Mouse (Mus musculus) midbrain, postnatal 0 days (tissue): ENCODE data around the gene Ubiad1. TPM values are rescaled to one million over a fixed set of nuclear protein-coding genes. Genes with fewer than 3 reads are reported as not detected.

Experiments
- ATAC-seq: fragments of 200-750 bp; cut with Nextera tagmentation; 2 replicates; pipeline ENCODE4 v1.8.0; 2017; ENCODE audit warnings: moderate number of reproducible peaks, mild to moderate bottlenecking, moderate TSS enrichment, moderate library complexity; ENCODE audit not compliant: low FRiP score
- DNase-seq: peaks from one replicate; pipeline ENCODE4 v3.0.0-alpha.2; 2015; ENCODE audit warnings: low spot score
- H3K27ac ChIP-seq: fragments of 300-500 bp; sonication (generic); 2 replicates; pipeline ENCODE4 v1.5.1; 2014; ENCODE audit warnings: low read depth, mild to moderate bottlenecking, low read length, mixed read lengths
- H3K27me3 ChIP-seq: fragments of 300-500 bp; sonication (generic); 2 replicates; pipeline ENCODE4 v1.6.1; 2014; ENCODE audit warnings: low read length, control low read depth, mixed read lengths; ENCODE audit not compliant: insufficient read depth
- H3K36me3 ChIP-seq: fragments of 300-500 bp; sonication (generic); 2 replicates; pipeline ENCODE4 v1.6.1; 2014; ENCODE audit warnings: low read length, control low read depth, mixed read lengths; ENCODE audit not compliant: insufficient read depth
- H3K4me1 ChIP-seq: fragments of 300-500 bp; sonication (generic); 2 replicates; pipeline ENCODE4 v1.6.1; 2014; ENCODE audit warnings: mild to moderate bottlenecking, control low read depth, antibody characterized with exemption, low read length, mixed read lengths; ENCODE audit not compliant: insufficient read depth
- H3K4me2 ChIP-seq: fragments of 300-500 bp; sonication (generic); 2 replicates; pipeline ENCODE4 v1.6.1; 2014; ENCODE audit warnings: low read depth, mild to moderate bottlenecking, low read length, mixed read lengths; ENCODE audit not compliant: poor library complexity, severe bottlenecking
- H3K4me3 ChIP-seq: fragments of 300-500 bp; sonication (generic); 2 replicates; pipeline ENCODE4 v1.5.1; 2014; ENCODE audit warnings: low read depth, mild to moderate bottlenecking, low read length, moderate library complexity
- H3K9ac ChIP-seq: fragments of 300-500 bp; sonication (generic); replicated peaks from 2 replicates; pipeline ENCODE4 v1.6.1; 2014; ENCODE audit warnings: mild to moderate bottlenecking, low read length, moderate library complexity, mixed read lengths; ENCODE audit not compliant: poor library complexity, severe bottlenecking
- H3K9me3 ChIP-seq: fragments of 300-500 bp; sonication (generic); 2 replicates; pipeline ENCODE4 v1.6.1; 2016; ENCODE audit warnings: low read length, control low read depth
- CTCF ChIP-seq: IDR thresholded peaks from 2 replicates; pipeline ENCODE4 v1.5.1; 2016; ENCODE audit warnings: antibody characterized with exemption, mild to moderate bottlenecking
- WGBS: fragments of 180-500 bp; shearing (Covaris S2); extraction: QIAGEN DNeasy Blood & Tissue Kit; methylation state at CpG from one replicate; pipeline ENCODE4 v1.1.7; 2014; 5-methylcytosine and 5-hydroxymethylcytosine counted together
- polyA plus RNA-seq: library from polyadenylated mRNA; unstranded; fragments of >200 nt; fragmentation: Nextera tagmentation; extraction: Ambion mirVana; gene quantifications from 2 replicates; pipeline ENCODE4 v1.2.1, GENCODE M21; 2015
- total RNA-seq: library from RNA; depleted of rRNA; stranded (reverse); fragments of >200 nt; gene quantifications from 2 replicates; pipeline ENCODE4 v1.2.3, GENCODE M21; 2014; rRNA removed

Gene Ubiad1
- total and polyA plus RNA-seq, 2 experiments from 2014 or later, result 12.7 to 19.8 TPM

DNA sequence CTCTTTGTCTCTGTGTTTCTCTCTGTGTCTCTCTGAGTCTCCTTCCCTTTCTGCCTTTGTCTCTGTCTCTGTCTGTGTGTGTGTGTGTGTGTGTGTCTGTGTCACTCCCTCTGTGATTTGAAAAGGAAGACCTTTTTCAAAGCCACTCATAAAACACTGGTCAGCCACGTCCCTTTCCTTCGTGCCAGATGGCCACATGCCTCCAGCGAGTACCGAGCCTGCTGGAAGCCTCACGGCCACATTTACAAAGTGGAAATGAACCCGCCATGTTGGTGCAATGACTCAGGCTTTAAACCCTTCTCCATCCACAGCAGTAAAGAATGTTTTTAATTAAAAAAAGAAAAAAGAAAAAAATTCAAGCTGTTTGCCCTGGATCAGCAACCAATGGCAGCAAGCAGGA lies 48.7 kb downstream of the Ubiad1 start:
- Histone ChIP-seq H3K4me3 (no peak overlapping the region), H3K36me3 (no peaks in the 10 kb centered on the region), H3K4me1 (peaks cover 17% of the 10 kb centered on the region), H3K9ac (no peak overlapping the region), H3K27ac (no peak overlapping the region), H3K27me3 (no peaks in the 10 kb centered on the region), H3K9me3 (no peaks in the 10 kb centered on the region), H3K4me2 (no peak overlapping the region)
- 57% methylated on average over 6 of the region's 6 CpGs for WGBS
- no peak for TF ChIP-seq CTCF
- DNase-seq (no peak), ATAC-seq (no peak)

DNA sequence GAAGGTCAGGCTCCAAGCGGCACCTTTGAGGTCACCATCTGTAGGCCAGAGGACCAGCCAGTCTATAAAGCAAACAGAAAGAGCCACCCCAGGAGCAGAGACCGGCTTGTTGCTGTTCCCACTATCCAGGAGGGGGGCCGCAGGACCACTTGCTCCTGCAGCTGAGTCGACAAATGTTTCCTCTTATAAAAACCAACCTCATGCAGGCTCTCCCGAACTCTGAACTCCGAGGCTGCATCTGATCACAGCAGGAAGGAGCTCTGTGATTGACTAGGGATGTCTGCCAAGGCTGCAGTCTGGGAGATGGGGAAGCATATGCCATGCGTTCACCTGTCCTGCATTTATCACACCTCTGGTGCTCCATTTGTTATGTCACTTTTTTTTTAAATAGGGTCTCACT lies 49.4 kb downstream of the Ubiad1 start:
- Histone ChIP-seq H3K27me3 (no peaks in the 10 kb centered on the region), H3K4me2 (no peak overlapping the region), H3K27ac (no peak overlapping the region), H3K4me3 (no peak overlapping the region), H3K9me3 (no peaks in the 10 kb centered on the region), H3K9ac (no peak overlapping the region), H3K4me1 (peaks cover 17% of the 10 kb centered on the region), H3K36me3 (no peaks in the 10 kb centered on the region)
- WGBS, result 69% methylated on average over 7 of the region's 7 CpGs
- TF ChIP-seq CTCF, result no peak
- no peak for ATAC-seq
- DNase-seq, result no peak

GRCm38 (mm10) chr4:148391714-148392310 lies 52.8 kb downstream of the Ubiad1 start:
- Histone ChIP-seq H3K9me3 (no peaks in the 10 kb centered on the region), H3K27ac (0 out of 2 replicates have a peak overlapping the region, but pooled peaks have one; percentile 34), H3K9ac (no peak overlapping the region), H3K4me1 (peaks cover 10% of the 10 kb centered on the region), H3K27me3 (no peaks in the 10 kb centered on the region), H3K36me3 (no peaks in the 10 kb centered on the region), H3K4me3 (no peak overlapping the region), H3K4me2 (peak overlapping the region; percentile 16; the same call in 1 of the 2 replicates)
- no peak for TF ChIP-seq CTCF
- ATAC-seq (peak; percentile 42), DNase-seq (peak; percentile 59)
- 39% methylated on average over 21 of the region's 21 CpGs for WGBS

DNA sequence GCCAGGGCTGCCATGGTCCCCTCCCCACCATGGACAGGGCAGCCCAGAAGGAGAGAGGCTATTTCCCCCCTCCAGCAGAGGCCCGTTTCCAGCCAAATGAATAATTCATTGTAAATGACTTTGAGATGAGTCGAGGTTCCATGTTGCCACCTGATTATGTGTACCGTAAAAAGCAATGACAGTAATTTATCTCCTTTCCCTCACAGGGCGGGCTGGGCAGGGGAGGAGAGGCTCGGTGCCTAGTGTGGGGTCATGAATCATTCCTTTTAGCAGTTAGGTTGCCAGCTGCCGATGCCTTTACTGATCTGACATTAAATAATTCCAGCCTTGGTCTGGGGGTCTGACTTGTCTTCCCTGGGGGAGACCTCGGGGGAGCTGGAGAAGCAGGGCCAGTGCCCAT lies 54.9 kb downstream of the Ubiad1 start:
- ATAC-seq (no peak), DNase-seq (no peak)
- Histone ChIP-seq H3K4me2 (no peak overlapping the region), H3K27me3 (no peaks in the 10 kb centered on the region), H3K27ac (no peak overlapping the region), H3K4me3 (no peak overlapping the region), H3K9me3 (no peaks in the 10 kb centered on the region), H3K36me3 (no peaks in the 10 kb centered on the region), H3K9ac (no peak overlapping the region; the same call in 1 of the 2 replicates), H3K4me1 (peaks cover 16% of the 10 kb centered on the region)
- TF ChIP-seq CTCF, result no peak
- WGBS, result 51% methylated on average over 7 of the region's 7 CpGs

DNA sequence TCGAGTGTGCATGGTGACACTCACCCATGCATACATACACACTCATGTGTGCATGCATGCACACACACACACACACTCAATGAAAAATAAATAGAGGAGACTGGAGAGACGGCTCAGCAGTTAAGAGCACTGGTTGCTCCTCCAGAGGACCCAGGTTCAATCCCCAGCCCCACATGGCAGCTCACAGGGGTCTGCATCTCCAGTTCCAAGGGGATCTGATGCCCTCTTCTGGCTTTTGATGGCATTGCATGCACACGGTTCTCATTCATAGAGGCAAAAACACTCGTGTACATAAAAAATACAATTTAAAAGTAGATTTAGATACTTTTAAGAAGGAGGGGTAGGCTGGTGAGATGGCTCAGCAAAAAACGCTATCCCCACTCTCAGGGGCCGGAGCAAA lies 55.5 kb downstream of the Ubiad1 start:
- Histone ChIP-seq H3K4me1 (peaks cover 21% of the 10 kb centered on the region), H3K36me3 (no peaks in the 10 kb centered on the region), H3K9me3 (no peaks in the 10 kb centered on the region), H3K4me2 (no peak overlapping the region), H3K27me3 (no peaks in the 10 kb centered on the region), H3K9ac (no peak overlapping the region), H3K27ac (no peak overlapping the region), H3K4me3 (no peak overlapping the region)
- DNase-seq (no peak), ATAC-seq (no peak)
- WGBS, result 74% methylated on average over 6 of the region's 6 CpGs
- TF ChIP-seq CTCF, result peak; percentile 53

DNA sequence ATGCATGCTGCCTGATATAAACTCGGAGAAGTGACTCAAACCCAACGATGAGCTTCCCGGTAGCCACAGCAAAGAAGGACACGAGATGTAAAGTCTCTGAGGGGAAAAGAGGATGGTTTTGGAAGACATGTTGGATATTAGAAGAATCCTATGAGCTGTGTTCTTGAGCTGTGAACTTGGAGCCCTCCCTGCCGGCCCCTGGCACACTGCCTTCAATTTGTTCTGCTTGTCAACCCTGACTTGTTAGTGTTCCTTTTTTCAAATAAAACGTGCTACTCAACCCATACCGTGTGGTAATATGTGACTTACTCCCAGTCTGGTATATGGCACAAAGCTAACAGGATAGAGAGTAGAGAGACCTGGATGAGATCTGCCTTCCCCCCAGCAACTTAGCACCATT lies 59.3 kb downstream of the Ubiad1 start:
- no peaks in the 10 kb centered on the region for H3K27me3 ChIP-seq
- H3K9ac ChIP-seq, result no peak overlapping the region
- H3K4me1 ChIP-seq, result peaks cover 16% of the 10 kb centered on the region; the same call in 1 of the 2 replicates
- WGBS, result 42% methylated on average over 7 of the region's 7 CpGs
- TF ChIP-seq CTCF, result no peak
- H3K4me2 ChIP-seq, result no peak overlapping the region
- no peak for DNase-seq
- H3K27ac ChIP-seq, result peak overlapping the region; percentile 67
- no peaks in the 10 kb centered on the region for H3K9me3 ChIP-seq
- ATAC-seq, result no peak
- no peaks in the 10 kb centered on the region for H3K36me3 ChIP-seq
- H3K4me3 ChIP-seq, result no peak overlapping the region

Other genes with a start within 250 kb of the Ubiad1 start
- 19.7 and 25.1 TPM in 2 replicates for gene Disp3, start 156.8 kb downstream of the Ubiad1 start, total RNA-seq
- 6.8 and 7.8 TPM in 2 replicates for gene Disp3, start 156.8 kb downstream of the Ubiad1 start, polyA plus RNA-seq
- 54.5 and 59.6 TPM in 2 replicates for gene Mtor, start 3.8 kb upstream of the Ubiad1 start, total RNA-seq
- 24.3 and 27.8 TPM in 2 replicates for gene Mtor, start 3.8 kb upstream of the Ubiad1 start, polyA plus RNA-seq
- gene Angptl7, start 55.7 kb upstream of the Ubiad1 start, total RNA-seq, result 0.09 and 0.11 TPM in 2 replicates
- 0.25 and 0.36 TPM in 2 replicates for gene Angptl7, start 55.7 kb upstream of the Ubiad1 start, polyA plus RNA-seq
- gene Exosc10, start 113.7 kb upstream of the Ubiad1 start, total RNA-seq, result 70.8 and 73.3 TPM in 2 replicates
- 77.1 and 78.8 TPM in 2 replicates for gene Exosc10, start 113.7 kb upstream of the Ubiad1 start, polyA plus RNA-seq
- gene Srm, start 146.7 kb upstream of the Ubiad1 start, total RNA-seq, result 55.4 and 74.9 TPM in 2 replicates
- 148 and 151 TPM in 2 replicates for gene Srm, start 146.7 kb upstream of the Ubiad1 start, polyA plus RNA-seq
- 0.33 and 0.42 TPM in 2 replicates for gene Masp2, start 157.8 kb upstream of the Ubiad1 start, total RNA-seq
- 0.55 TPM in 1 of 2 replicates, not detected in the other for gene Masp2, start 157.8 kb upstream of the Ubiad1 start, polyA plus RNA-seq
- 94.0 and 98.7 TPM in 2 replicates for gene Tardbp, start 182.2 kb upstream of the Ubiad1 start, total RNA-seq
- gene Tardbp, start 182.2 kb upstream of the Ubiad1 start, polyA plus RNA-seq, result 80.7 and 94.6 TPM in 2 replicates
- gene Gm572, start 198.5 kb upstream of the Ubiad1 start, total RNA-seq, result 0.44 TPM in 1 of 2 replicates, not detected in the other
- not detected in 2 replicates for gene Gm572, start 198.5 kb upstream of the Ubiad1 start, polyA plus RNA-seq